9 mouse cellular contexts compared by ENCODE assay signal in genomic region chr10:127341360-127341690, GRCm38 (mm10). TPM values are rescaled to one million over a fixed set of nuclear protein-coding genes. Genes with fewer than 3 reads are reported as not detected.
A peak's percentile ranks its signal among the peaks of the same experiment; 100 is the strongest.
DNase-seq lines count a peak whose midpoint lies in the region; ATAC-seq and TF ChIP-seq lines count a peak whose summit lies in the region.
"Had no signal": no experiment of that assay in that cellular context is flagged by ENCODE, and none has a peak within 500 bp of the region (broad histone marks: within the 10 kb centered on the region; RNA-seq: fewer than 3 reads in every experiment).

No protein-coding gene starts in this region.

- no peaks in the 10 kb centered on the region for H3K4me1 ChIP-seq in embryonic facial prominence, embryonic 14.5 days (ENCODE audit: control insufficient read depth, insufficient read depth, low read length)
- peaks cover 29% of the 10 kb centered on the region for H3K4me1 ChIP-seq in limb, embryonic 13.5 days

- H3K9ac ChIP-seq in embryonic facial prominence, embryonic 14.5 days (ENCODE audit: low read depth, low read length), result peak overlapping the region; percentile 63
- H3K9ac ChIP-seq in limb, embryonic 13.5 days, result peak overlapping the region; percentile 63

- peak overlapping the region; percentile 32 for H3K4me3 ChIP-seq in left cerebral cortex, adult 2 months
- peak overlapping the region; percentile 61 for H3K4me3 ChIP-seq in embryonic facial prominence, embryonic 14.5 days (ENCODE audit: low read depth, low read length)
- H3K4me3 ChIP-seq in limb, embryonic 13.5 days, result peak overlapping the region; percentile 57

- H3K36me3 ChIP-seq in embryonic facial prominence, embryonic 14.5 days (ENCODE audit: control insufficient read depth, insufficient read depth, low read length), result peaks cover 19% of the 10 kb centered on the region
- H3K36me3 ChIP-seq in limb, embryonic 13.5 days, result peaks cover 17% of the 10 kb centered on the region

- intact Hi-C loops in left cerebral cortex, adult 2 months (cut with DNase I), result no loop called here
- intact Hi-C loops in left cerebral cortex, postnatal 36 days (cut with DNase I), result no loop called here

- H3K27me3 ChIP-seq in embryonic facial prominence, embryonic 14.5 days (replicated peaks; ENCODE audit: control insufficient read depth, insufficient read depth, low read length), result no peaks in the 10 kb centered on the region; the same call in 1 of the 2 replicates
- no peaks in the 10 kb centered on the region for H3K27me3 ChIP-seq in limb, embryonic 13.5 days

- DNase-seq in left cerebral cortex, adult 2 months (ENCODE audit: extremely low spot score in 1 of 2, low spot score in 2 of 2), result no peak
- no peak for DNase-seq in left cerebral cortex, postnatal 36 days (ENCODE audit: low spot score in 2 of 2)
- no peak for DNase-seq in embryonic facial prominence, embryonic 14.5 days (ENCODE audit: low spot score)
- peak; percentile 71 for DNase-seq in retina, embryonic 14.5 days (ENCODE audit: low spot score)
- DNase-seq in ovary, postnatal 14 days (ENCODE audit: low spot score), result no peak
- no peak for DNase-seq in urinary bladder, postnatal 25 days (ENCODE audit: low spot score)
- DNase-seq in kidney, adult 9 months, result no peak

- 0% methylated on average over 2 of the region's 11 CpGs for WGBS in embryonic facial prominence, embryonic 14.5 days
- WGBS in limb, embryonic 13.5 days, result 0% methylated on average over 9 of the region's 11 CpGs

- H3K9me3 ChIP-seq in embryonic facial prominence, embryonic 14.5 days (ENCODE audit: control insufficient read depth, low read length), result no peaks in the 10 kb centered on the region
- no peaks in the 10 kb centered on the region for H3K9me3 ChIP-seq in limb, embryonic 13.5 days

- H3K27ac ChIP-seq in left cerebral cortex, adult 2 months, result no peak overlapping the region
- peak overlapping the region; percentile 98 for H3K27ac ChIP-seq in embryonic facial prominence, embryonic 14.5 days (replicated peaks; ENCODE audit: low read depth, low read length)
- H3K27ac ChIP-seq in limb, embryonic 13.5 days, result peak overlapping the region; percentile 87

- ATAC-seq in embryonic facial prominence, embryonic 14.5 days (ENCODE audit: low read depth), result no peak
- no peak for ATAC-seq in limb, embryonic 13.5 days (ENCODE audit: low FRiP score, low read depth)

- peak overlapping the region; percentile 87 for H3K4me2 ChIP-seq in embryonic facial prominence, embryonic 14.5 days (ENCODE audit: low read depth, low read length)
- H3K4me2 ChIP-seq in limb, embryonic 13.5 days (replicated peaks), result peak overlapping the region; percentile 75

- no peak for TF ChIP-seq CTCF in left cerebral cortex, adult 2 months (IDR thresholded peaks at IDR 0.05)

RNA-seq across cellular contexts. Expression of gene Gli1, which starts 0.4 kb away (rescaled TPM):
- total RNA-seq in left cerebral cortex, adult 2 months (2021), result 1 to 10 TPM; 3.3 to 4.5 TPM
- total RNA-seq in left cerebral cortex, postnatal 36 days (2021), result 1 to 10 TPM; 1.9 to 2.9 TPM
- 10.2 and 11.7 TPM in 2 replicates for polyA plus RNA-seq in embryonic facial prominence, embryonic 14.5 days (2014; fragmentation: Nextera tagmentation; extraction: Ambion mirVana)
- 14.8 and 16.5 TPM in 2 replicates for polyA plus RNA-seq in limb, embryonic 13.5 days (2015; fragmentation: Nextera tagmentation; extraction: Ambion mirVana)

RNA-seq across cellular contexts. Expression of gene Inhbe, which starts 12.9 kb away (rescaled TPM):
- total RNA-seq in left cerebral cortex, adult 2 months (2021), result under 1 TPM in 1 of 2 experiments, not detected in 1; 0.29 TPM
- under 1 TPM; 0.15 to 0.20 TPM for total RNA-seq in left cerebral cortex, postnatal 36 days (2021)
- not detected in 2 replicates for polyA plus RNA-seq in embryonic facial prominence, embryonic 14.5 days (2014; fragmentation: Nextera tagmentation; extraction: Ambion mirVana)
- 0.04 and 0.05 TPM in 2 replicates for polyA plus RNA-seq in limb, embryonic 13.5 days (2015; fragmentation: Nextera tagmentation; extraction: Ambion mirVana)
- total RNA-seq: gastrocnemius, adult 18-20 months had no signal

RNA-seq across cellular contexts. Expression of gene Arhgap9, which starts 19.6 kb away (rescaled TPM):
- total RNA-seq in left cerebral cortex, adult 2 months (2021), result 1 to 10 TPM in 1 of 2 experiments, under 1 TPM in 1; 0.47 to 1.2 TPM
- 1 to 10 TPM in 1 of 2 experiments, under 1 TPM in 1; 0.94 to 1.1 TPM for total RNA-seq in left cerebral cortex, postnatal 36 days (2021)
- polyA plus RNA-seq in embryonic facial prominence, embryonic 14.5 days (2014; fragmentation: Nextera tagmentation; extraction: Ambion mirVana), result 3.7 and 4.4 TPM in 2 replicates
- 5.2 and 5.4 TPM in 2 replicates for polyA plus RNA-seq in limb, embryonic 13.5 days (2015; fragmentation: Nextera tagmentation; extraction: Ambion mirVana)

RNA-seq across cellular contexts. Expression of gene Inhbc, which starts 28.9 kb away (rescaled TPM):
- total RNA-seq in left cerebral cortex, adult 2 months (2021), result not detected
- not detected for total RNA-seq in left cerebral cortex, postnatal 36 days (2021)
- not detected in 2 replicates for polyA plus RNA-seq in embryonic facial prominence, embryonic 14.5 days (2014; fragmentation: Nextera tagmentation; extraction: Ambion mirVana)
- polyA plus RNA-seq in limb, embryonic 13.5 days (2015; fragmentation: Nextera tagmentation; extraction: Ambion mirVana), result not detected in 2 replicates
- total RNA-seq: gastrocnemius, adult 18-20 months had no signal

RNA-seq across cellular contexts. Expression of gene Mars, which starts 29.7 kb away (rescaled TPM):
- total RNA-seq in left cerebral cortex, adult 2 months (2021), result 10 to 100 TPM; 55.3 to 61.5 TPM
- 10 to 100 TPM; 54.9 to 60.1 TPM for total RNA-seq in left cerebral cortex, postnatal 36 days (2021)
- 106 and 108 TPM in 2 replicates for polyA plus RNA-seq in embryonic facial prominence, embryonic 14.5 days (2014; fragmentation: Nextera tagmentation; extraction: Ambion mirVana)
- polyA plus RNA-seq in limb, embryonic 13.5 days (2015; fragmentation: Nextera tagmentation; extraction: Ambion mirVana), result 118 and 122 TPM in 2 replicates
